Mouse (Mus musculus) midbrain, embryonic 10.5 days (tissue): ENCODE measurements around the gene Tmem102. TPM values are rescaled to one million over a fixed set of nuclear protein-coding genes. Genes with fewer than 3 reads are reported as not detected.

Experiments
- DNase-seq: peaks from one replicate; pipeline ENCODE4 v3.0.0-alpha.2; 2017; ENCODE audit warnings: low spot score
- H3K27ac ChIP-seq: fragments of 300-500 bp; sonication (generic); replicated peaks from 2 replicates; pipeline ENCODE4 v1.5.1; 2016; ENCODE audit warnings: mild to moderate bottlenecking
- H3K27me3 ChIP-seq: fragments of 300-500 bp; sonication (generic); 2 replicates; pipeline ENCODE4 v1.6.1; 2016; ENCODE audit warnings: low read depth, mild to moderate bottlenecking; ENCODE audit not compliant: poor library complexity, severe bottlenecking
- H3K36me3 ChIP-seq: fragments of 300-500 bp; sonication (generic); 2 replicates; pipeline ENCODE4 v1.6.1; 2016; ENCODE audit warnings: mild to moderate bottlenecking, moderate library complexity
- H3K4me1 ChIP-seq: fragments of 300-500 bp; sonication (generic); 2 replicates; pipeline ENCODE4 v1.6.1; 2016
- H3K4me3 ChIP-seq: fragments of 300-500 bp; sonication (generic); 2 replicates; pipeline ENCODE4 v1.5.1; 2016; ENCODE audit warnings: mild to moderate bottlenecking, moderate library complexity
- H3K9me3 ChIP-seq: fragments of 300-500 bp; sonication (generic); replicated peaks from 2 replicates; pipeline ENCODE4 v1.6.1; 2016; ENCODE audit warnings: mild to moderate bottlenecking
- WGBS: fragments of 180-500 bp; shearing (Covaris S2); methylation state at CpG from one replicate; pipeline ENCODE4 v1.1.7; 2016; 5-methylcytosine and 5-hydroxymethylcytosine counted together
- polyA plus RNA-seq: library from polyadenylated mRNA; unstranded; fragments of >200 nt; fragmentation: Nextera tagmentation; extraction: Ambion mirVana; gene quantifications from 2 replicates; pipeline ENCODE4 v1.2.1, GENCODE M21; 2016

Tmem102 gene
- polyA plus RNA-seq, 1 experiment from 2014 or later = 0.90 TPM

- Histone ChIP-seq H3K4me3 (peak within 1 kb of the TSS; percentile 86), H3K36me3 (peaks cover 14% of the 10 kb centered on the region), H3K4me1 (peaks cover 60% of the 10 kb centered on the region), H3K9me3 (no peaks in the 10 kb centered on the region), H3K27ac (peak within 1 kb of the TSS; percentile 93), H3K27me3 (peaks cover 40% of the 10 kb centered on the region)
- WGBS = under 1% methylated on average over 32 of the region's 32 CpGs
- no peak for DNase-seq
Observed at GRCm38 (mm10) chr11:69837604-69837951, 32.2 kb upstream of the Tmem102 start, which contains the start of gene Nlgn2. Nlgn2 (minus strand) TSS chr11:69837784.

- Histone ChIP-seq H3K27ac (peak overlapping the region; percentile 93), H3K4me3 (peak overlapping the region; percentile 86), H3K9me3 (no peaks in the 10 kb centered on the region), H3K36me3 (peaks cover 21% of the 10 kb centered on the region), H3K27me3 (peaks cover 44% of the 10 kb centered on the region), H3K4me1 (peaks cover 65% of the 10 kb centered on the region)
- DNase-seq = peak; percentile 59
- whole genome bisulfite sequencing = 1% methylated on average over 52 of the region's 52 CpGs
Observed at GRCm38 (mm10) chr11:69836703-69837576, 31.5 kb upstream of the Tmem102 start.

GRCm38 (mm10) chr11:69835966-69836335, 30.5 kb upstream of the Tmem102 start:
- Histone ChIP-seq H3K27me3 (peaks cover 44% of the 10 kb centered on the region), H3K4me1 (peaks cover 73% of the 10 kb centered on the region), H3K36me3 (peaks cover 30% of the 10 kb centered on the region), H3K27ac (peak overlapping the region; percentile 93), H3K4me3 (peak overlapping the region; percentile 86), H3K9me3 (no peaks in the 10 kb centered on the region)
- 0% methylated on average over 4 of the region's 4 CpGs for WGBS
- DNase-seq = peak; percentile 46

- peaks cover 74% of the 10 kb centered on the region for H3K4me1 ChIP-seq
- peak overlapping the region; percentile 93 for H3K27ac ChIP-seq
- no peaks in the 10 kb centered on the region for H3K9me3 ChIP-seq
- peaks cover 34% of the 10 kb centered on the region for H3K36me3 ChIP-seq
- peaks cover 44% of the 10 kb centered on the region for H3K27me3 ChIP-seq
- 2% methylated on average over 9 of the region's 9 CpGs for WGBS
- peak; percentile 83 for DNase-seq
- peak overlapping the region; percentile 86 for H3K4me3 ChIP-seq
Observed at GRCm38 (mm10) chr11:69835326-69835965, 30.0 kb upstream of the Tmem102 start.

GRCm38 (mm10) chr11:69834001-69834549, 28.7 kb upstream of the Tmem102 start:
- H3K4me3 ChIP-seq = peak overlapping the region; percentile 86
- H3K4me1 ChIP-seq = peaks cover 73% of the 10 kb centered on the region
- no peaks in the 10 kb centered on the region for H3K9me3 ChIP-seq
- peak; percentile 52 for DNase-seq
- H3K36me3 ChIP-seq = peaks cover 40% of the 10 kb centered on the region
- H3K27ac ChIP-seq = peak overlapping the region; percentile 93
- 7% methylated on average over 47 of the region's 48 CpGs for WGBS
- peaks cover 44% of the 10 kb centered on the region for H3K27me3 ChIP-seq

GRCm38 (mm10) chr11:69833554-69833953, 28.1 kb upstream of the Tmem102 start:
- Histone ChIP-seq H3K9me3 (no peaks in the 10 kb centered on the region), H3K27me3 (peaks cover 44% of the 10 kb centered on the region), H3K36me3 (peaks cover 45% of the 10 kb centered on the region), H3K4me1 (peaks cover 72% of the 10 kb centered on the region), H3K27ac (peak overlapping the region; percentile 93), H3K4me3 (peak overlapping the region; percentile 86)
- DNase-seq = no peak
- WGBS = 69% methylated on average over 8 of the region's 8 CpGs

GRCm38 (mm10) chr11:69828832-69829231, 23.4 kb upstream of the Tmem102 start:
- no peak for DNase-seq
- 69% methylated on average over 5 of the region's 5 CpGs for WGBS
- Histone ChIP-seq H3K4me3 (no peak overlapping the region), H3K4me1 (peaks cover 32% of the 10 kb centered on the region), H3K9me3 (peaks cover 4% of the 10 kb centered on the region; the same call in 1 of the 2 replicates), H3K27me3 (peaks cover 17% of the 10 kb centered on the region), H3K36me3 (peaks cover 90% of the 10 kb centered on the region), H3K27ac (no peak overlapping the region)

GRCm38 (mm10) chr11:69823456-69823855, 18.0 kb upstream of the Tmem102 start:
- DNase-seq = no peak
- 69% methylated on average over 2 of the region's 2 CpGs for WGBS
- Histone ChIP-seq H3K27me3 (no peaks in the 10 kb centered on the region), H3K4me1 (peaks cover 3% of the 10 kb centered on the region), H3K9me3 (peaks cover 4% of the 10 kb centered on the region; the same call in 1 of the 2 replicates), H3K27ac (no peak overlapping the region), H3K4me3 (no peak overlapping the region), H3K36me3 (peaks cover 45% of the 10 kb centered on the region)

- no peak for DNase-seq
- no peaks in the 10 kb centered on the region for H3K27me3 ChIP-seq
- 0 out of 2 replicates have a peak within 1 kb of the TSS, but pooled peaks have one; percentile 23 for H3K27ac ChIP-seq
- peaks cover 3% of the 10 kb centered on the region for H3K4me1 ChIP-seq
- H3K4me3 ChIP-seq = no peak within 1 kb of the TSS
- H3K36me3 ChIP-seq = peaks cover 32% of the 10 kb centered on the region
- H3K9me3 ChIP-seq = peaks cover 12% of the 10 kb centered on the region
- 91% methylated on average over 3 of the region's 3 CpGs for WGBS
Observed at GRCm38 (mm10) chr11:69822080-69822479, 16.7 kb upstream of the Tmem102 start, which contains the start of gene Spem1. Spem1 (minus strand) TSS chr11:69822180.

- no peak overlapping the region for H3K4me3 ChIP-seq
- H3K9me3 ChIP-seq = peaks cover 19% of the 10 kb centered on the region
- H3K36me3 ChIP-seq = no peaks in the 10 kb centered on the region
- no peak overlapping the region for H3K27ac ChIP-seq
- no peak for DNase-seq
- WGBS = 91% methylated on average over 8 of the region's 8 CpGs
- H3K4me1 ChIP-seq = no peaks in the 10 kb centered on the region; the same call in 1 of the 2 replicates
- H3K27me3 ChIP-seq = no peaks in the 10 kb centered on the region; the same call in 1 of the 2 replicates
Observed at GRCm38 (mm10) chr11:69818871-69819270, 13.4 kb upstream of the Tmem102 start.

- 84% methylated on average over 2 of the region's 2 CpGs for WGBS
- no peak within 1 kb of the TSS for H3K27ac ChIP-seq
- no peak within 1 kb of the TSS for H3K4me3 ChIP-seq
- no peaks in the 10 kb centered on the region; the same call in 1 of the 2 replicates for H3K4me1 ChIP-seq
- no peaks in the 10 kb centered on the region; the same call in 1 of the 2 replicates for H3K27me3 ChIP-seq
- H3K9me3 ChIP-seq = peaks cover 19% of the 10 kb centered on the region
- no peaks in the 10 kb centered on the region for H3K36me3 ChIP-seq
- no peak for DNase-seq
Observed at GRCm38 (mm10) chr11:69818365-69818764, 12.9 kb upstream of the Tmem102 start, which contains the start of gene Spem2. Spem2 (minus strand) TSS chr11:69818465.

GRCm38 (mm10) chr11:69816520-69816919, 11.1 kb upstream of the Tmem102 start:
- Histone ChIP-seq H3K27me3 (no peaks in the 10 kb centered on the region; the same call in 1 of the 2 replicates), H3K9me3 (peaks cover 19% of the 10 kb centered on the region), H3K36me3 (no peaks in the 10 kb centered on the region), H3K4me1 (no peaks in the 10 kb centered on the region), H3K27ac (no peak overlapping the region), H3K4me3 (no peak overlapping the region)
- 91% methylated on average over 12 of the region's 12 CpGs for whole genome bisulfite sequencing
- DNase-seq = no peak
